Mouse (Mus musculus): Measurements from ENCODE around the gene Neu4.
"Not testable (repeated sequence)": the region's sequence is repeated elsewhere in the genome, so short reads cannot be mapped to it uniquely, and the experiment has no call there.

Gene Neu4

GRCm38 (mm10) chr1:94053530-94054216 is 33.4 kb downstream of the Neu4 start:
- DNase-seq (ENCODE audit: low read depth, low spot score) = no peak

GRCm38 (mm10) chr1:94054481-94054880 is 34.2 kb downstream of the Neu4 start:
- no peak for DNase-seq (ENCODE audit: low read depth, low spot score)

GRCm38 (mm10) chr1:94055966-94056365 is 35.7 kb downstream of the Neu4 start:
- DNase-seq (ENCODE audit: low read depth, low spot score) = no peak

GRCm38 (mm10) chr1:94057401-94057800 is 37.1 kb downstream of the Neu4 start:
- DNase-seq (ENCODE audit: low read depth, low spot score) = no peak

- DNase-seq (ENCODE audit: low read depth, low spot score) = not testable (repeated sequence)
Measured at GRCm38 (mm10) chr1:94058281-94058680, 38.0 kb downstream of the Neu4 start.

GRCm38 (mm10) chr1:94074756-94075155 is 54.5 kb downstream of the Neu4 start:
- no peak for DNase-seq (ENCODE audit: low read depth, low spot score)

GRCm38 (mm10) chr1:94076702-94077101 is 56.5 kb downstream of the Neu4 start:
- no peak for DNase-seq (ENCODE audit: low read depth, low spot score)

All from skeletal muscle tissue, adult 2 months (tissue).